Mouse (Mus musculus): ENCODE data around the gene Fap. TPM values are rescaled to one million over a fixed set of nuclear protein-coding genes. Genes with fewer than 3 reads are reported as not detected.

The Fap gene
- polyA plus RNA-seq, 1 experiment from 2014 or later: 11.7 TPM

DNA sequence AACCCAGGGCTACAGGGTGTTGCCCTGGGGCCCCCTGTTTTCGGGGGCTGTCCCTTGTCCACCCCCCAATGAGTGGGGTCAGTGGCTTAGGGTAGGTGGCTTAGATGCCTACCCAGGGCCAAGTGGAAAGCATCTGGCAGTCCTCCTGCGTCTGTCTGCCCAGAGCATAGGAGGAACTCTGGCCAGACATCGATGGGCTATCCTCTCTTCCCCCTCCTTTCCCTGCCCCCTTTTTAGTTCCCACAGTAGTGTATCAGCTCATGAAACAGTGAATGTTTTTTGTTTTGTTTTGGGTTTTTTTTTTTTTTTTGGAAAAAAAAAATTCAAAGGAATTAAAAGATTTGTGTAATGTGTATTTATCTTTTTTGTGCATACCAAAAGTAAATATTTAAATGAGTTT is 17.7 kb upstream of the Fap start:
- ATAC-seq (ENCODE audit: insufficient read depth, low FRiP score, low TSS enrichment) (no peak), DNase-seq (ENCODE audit: low spot score) (no peak)
- Histone ChIP-seq H3K4me1 (ENCODE audit: control insufficient read depth, insufficient read depth, low read length) (no peaks in the 10 kb centered on the region), H3K9ac (ENCODE audit: low read length) (no peak overlapping the region), H3K4me3 (ENCODE audit: low read depth, low read length) (no peak overlapping the region), H3K27me3 (ENCODE audit: control insufficient read depth, insufficient read depth, low read length) (no peaks in the 10 kb centered on the region), H3K4me2 (ENCODE audit: low read depth) (no peak overlapping the region), H3K27ac (ENCODE audit: low read depth, low read length) (no peak overlapping the region), H3K36me3 (ENCODE audit: control insufficient read depth, insufficient read depth, low read length) (no peaks in the 10 kb centered on the region), H3K9me3 (ENCODE audit: control insufficient read depth, low read length) (no peaks in the 10 kb centered on the region)
- WGBS: 83% methylated on average over 3 of the region's 3 CpGs

DNA sequence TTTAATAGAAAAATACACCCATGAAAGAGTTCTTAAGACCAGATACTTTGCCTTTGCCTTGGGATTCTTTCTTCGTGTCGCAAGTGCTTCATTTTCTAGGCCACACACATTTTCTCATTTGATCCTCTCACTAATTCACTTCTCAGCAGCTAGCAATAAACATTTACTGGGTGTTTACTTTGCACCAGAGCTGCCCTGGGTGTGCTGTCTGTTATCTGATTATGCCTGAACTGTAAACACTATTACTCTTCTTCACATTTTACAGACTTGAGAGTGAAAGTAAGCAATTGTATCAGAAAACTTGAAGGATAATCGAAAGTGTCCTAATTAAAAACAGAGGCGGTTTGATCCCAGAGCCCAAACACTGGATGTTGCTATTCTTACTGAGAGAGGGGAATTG is 15.5 kb upstream of the Fap start:
- Histone ChIP-seq H3K27ac (ENCODE audit: low read depth, low read length) (no peak overlapping the region), H3K4me3 (ENCODE audit: low read depth, low read length) (no peak overlapping the region), H3K9me3 (ENCODE audit: control insufficient read depth, low read length) (no peaks in the 10 kb centered on the region), H3K4me2 (ENCODE audit: low read depth) (no peak overlapping the region), H3K36me3 (ENCODE audit: control insufficient read depth, insufficient read depth, low read length) (no peaks in the 10 kb centered on the region), H3K27me3 (ENCODE audit: control insufficient read depth, insufficient read depth, low read length) (no peaks in the 10 kb centered on the region), H3K4me1 (ENCODE audit: control insufficient read depth, insufficient read depth, low read length) (no peaks in the 10 kb centered on the region), H3K9ac (ENCODE audit: low read length) (no peak overlapping the region)
- WGBS: 80% methylated on average over 4 of the region's 4 CpGs
- DNase-seq (ENCODE audit: low spot score) (no peak), ATAC-seq (ENCODE audit: insufficient read depth, low FRiP score, low TSS enrichment) (no peak)

DNA sequence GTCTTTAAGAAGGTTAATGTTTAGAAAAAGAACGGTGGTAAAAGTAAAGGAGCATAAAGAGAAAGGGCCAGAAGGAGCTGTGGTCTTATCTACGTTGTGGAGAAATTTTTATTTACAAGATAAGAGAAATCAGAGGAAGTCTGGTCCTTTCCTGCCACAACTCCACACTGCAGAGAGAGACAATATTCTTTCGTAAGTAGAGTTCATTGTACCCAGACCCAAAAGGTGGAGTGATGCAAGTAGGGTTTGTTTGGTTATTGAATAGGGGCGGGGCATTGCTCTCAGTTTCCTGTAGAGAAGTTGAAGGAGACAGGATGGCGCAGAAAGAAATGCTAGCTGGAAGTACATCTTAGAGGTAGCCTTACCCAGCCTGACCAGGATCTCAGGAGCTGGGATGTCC is 11.9 kb upstream of the Fap start:
- ATAC-seq (ENCODE audit: insufficient read depth, low FRiP score, low TSS enrichment): no peak
- Histone ChIP-seq H3K9me3 (ENCODE audit: control insufficient read depth, low read length) (no peaks in the 10 kb centered on the region), H3K27me3 (ENCODE audit: control insufficient read depth, insufficient read depth, low read length) (no peaks in the 10 kb centered on the region), H3K9ac (ENCODE audit: low read length) (no peak overlapping the region), H3K4me2 (ENCODE audit: low read depth) (no peak overlapping the region), H3K27ac (ENCODE audit: low read depth, low read length) (no peak overlapping the region), H3K36me3 (ENCODE audit: control insufficient read depth, insufficient read depth, low read length) (no peaks in the 10 kb centered on the region), H3K4me1 (ENCODE audit: control insufficient read depth, insufficient read depth, low read length) (no peaks in the 10 kb centered on the region), H3K4me3 (ENCODE audit: low read depth, low read length) (no peak overlapping the region)
- no peak for DNase-seq (ENCODE audit: low spot score)
- WGBS: 93% methylated on average over 5 of the region's 5 CpGs

DNA sequence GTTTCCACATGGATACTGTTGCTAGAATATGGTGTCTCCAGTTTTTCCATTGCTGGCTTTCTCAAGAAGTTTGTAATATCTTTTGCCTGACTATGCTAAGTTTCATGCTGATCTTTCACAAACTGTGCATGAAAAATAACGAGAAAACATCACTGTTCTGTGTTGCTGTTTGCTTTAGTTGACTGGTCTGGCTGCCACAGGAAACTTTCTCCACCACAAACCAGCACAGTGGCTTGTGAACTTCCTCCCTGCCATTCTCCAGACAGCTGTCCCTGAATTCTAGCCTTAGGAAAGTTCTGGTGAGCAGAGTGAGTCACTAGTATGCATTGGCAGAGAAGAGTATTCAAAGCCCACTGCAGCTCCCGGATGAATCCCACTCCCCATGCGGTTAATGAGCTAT is 1.1 kb upstream of the Fap start:
- no peak overlapping the region for H3K4me2 ChIP-seq (ENCODE audit: low read depth)
- no peaks in the 10 kb centered on the region for H3K9me3 ChIP-seq (ENCODE audit: control insufficient read depth, low read length)
- DNase-seq (ENCODE audit: low spot score) (no peak), ATAC-seq (ENCODE audit: insufficient read depth, low FRiP score, low TSS enrichment) (no peak)
- no peaks in the 10 kb centered on the region for H3K27me3 ChIP-seq (ENCODE audit: control insufficient read depth, insufficient read depth, low read length)
- no peaks in the 10 kb centered on the region for H3K4me1 ChIP-seq (ENCODE audit: control insufficient read depth, insufficient read depth, low read length)
- no peak overlapping the region for H3K9ac ChIP-seq (ENCODE audit: low read length)
- no peaks in the 10 kb centered on the region for H3K36me3 ChIP-seq (ENCODE audit: control insufficient read depth, insufficient read depth, low read length)
- no peak overlapping the region for H3K4me3 ChIP-seq (ENCODE audit: low read depth, low read length)
- H3K27ac ChIP-seq (ENCODE audit: low read depth, low read length): no peak overlapping the region
- WGBS: 80% methylated on average over 3 of the region's 3 CpGs

DNA sequence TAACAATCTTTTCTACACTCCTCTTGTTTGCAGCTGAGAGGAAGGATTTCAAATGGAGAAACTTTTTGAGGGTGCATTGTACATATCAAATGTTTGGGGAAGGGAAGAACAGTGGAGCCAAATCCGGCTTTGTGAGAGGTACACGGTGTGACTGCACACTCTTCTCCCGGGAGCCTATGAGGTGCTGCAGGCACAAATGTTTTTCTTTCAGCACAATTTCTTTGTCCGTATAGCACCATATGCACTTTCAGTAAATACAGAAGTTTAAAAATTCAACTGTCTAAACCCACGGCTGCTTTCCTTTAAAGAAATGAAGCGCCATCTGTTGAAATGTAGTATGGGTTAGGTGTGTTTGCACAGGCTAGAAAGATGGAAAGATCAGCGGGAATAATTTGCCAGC is 375 bp upstream of the Fap start:
- 68% methylated on average over 7 of the region's 7 CpGs for whole genome bisulfite sequencing
- Histone ChIP-seq H3K27ac (ENCODE audit: low read depth, low read length) (no peak overlapping the region), H3K4me2 (ENCODE audit: low read depth) (no peak overlapping the region), H3K9me3 (ENCODE audit: control insufficient read depth, low read length) (no peaks in the 10 kb centered on the region), H3K36me3 (ENCODE audit: control insufficient read depth, insufficient read depth, low read length) (no peaks in the 10 kb centered on the region), H3K9ac (ENCODE audit: low read length) (no peak overlapping the region), H3K4me1 (ENCODE audit: control insufficient read depth, insufficient read depth, low read length) (no peaks in the 10 kb centered on the region), H3K27me3 (ENCODE audit: control insufficient read depth, insufficient read depth, low read length) (no peaks in the 10 kb centered on the region), H3K4me3 (ENCODE audit: low read depth, low read length) (no peak overlapping the region)
- ATAC-seq (ENCODE audit: insufficient read depth, low FRiP score, low TSS enrichment) (no peak), DNase-seq (ENCODE audit: low spot score) (peak; percentile 12)

DNA sequence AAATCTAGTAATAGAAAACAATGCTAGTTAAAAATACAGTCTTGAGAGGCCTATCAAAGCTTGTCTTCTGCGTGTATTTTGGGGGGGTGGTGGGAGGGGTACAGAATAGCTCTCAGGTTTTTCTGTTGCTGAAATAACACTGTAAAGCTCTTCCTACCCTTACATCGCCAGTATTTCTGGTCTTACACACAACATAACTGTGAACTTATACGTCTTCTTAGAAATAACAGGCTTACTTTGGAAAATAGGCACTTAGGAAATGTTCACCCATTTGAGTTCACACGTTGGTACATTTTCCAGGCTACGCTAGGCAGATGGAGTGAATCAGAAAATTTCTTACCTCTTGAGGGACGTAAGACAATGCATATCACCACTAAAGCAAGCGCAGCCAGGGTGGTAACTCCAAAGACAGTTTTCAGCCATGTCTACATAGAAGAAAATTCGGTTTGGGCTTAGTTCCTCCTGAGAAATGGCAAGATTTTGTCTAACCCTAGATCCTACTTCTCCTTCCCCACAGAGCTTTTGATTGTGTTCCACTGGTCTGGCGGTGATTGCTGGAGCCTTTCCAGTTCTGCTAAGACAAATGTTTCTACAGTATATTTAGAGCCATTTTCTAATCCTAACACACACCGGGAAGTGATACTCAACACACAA is 649 bp downstream of the Fap start:
- 73% methylated on average over 10 of the region's 10 CpGs for WGBS
- DNase-seq (ENCODE audit: low spot score): peak; percentile 16

DNA sequence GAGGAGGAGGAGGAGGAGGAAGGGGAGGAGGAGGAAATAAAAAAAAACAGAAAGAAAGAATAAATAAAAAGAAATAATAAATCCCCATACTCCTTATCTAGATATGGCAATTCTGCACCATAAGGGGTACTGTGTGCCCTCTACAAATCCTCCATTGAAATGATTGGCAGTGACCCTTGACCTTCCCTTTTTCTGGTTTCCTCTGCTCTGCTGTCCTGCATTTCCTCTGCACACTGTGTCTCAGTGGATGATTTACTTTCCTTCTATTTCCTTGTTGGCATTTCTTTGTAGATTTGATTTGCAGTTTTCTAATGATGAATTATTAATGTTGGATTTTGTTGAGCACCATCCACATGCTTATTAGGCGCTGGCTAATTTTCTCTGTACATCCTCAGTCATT is 9.2 kb downstream of the Fap start:
- H3K4me1 ChIP-seq (ENCODE audit: control insufficient read depth, insufficient read depth, low read length): no peaks in the 10 kb centered on the region
- H3K4me2 ChIP-seq (ENCODE audit: low read depth): no peak overlapping the region
- DNase-seq (ENCODE audit: low spot score) (no peak), ATAC-seq (ENCODE audit: insufficient read depth, low FRiP score, low TSS enrichment) (no peak)
- H3K9me3 ChIP-seq (ENCODE audit: control insufficient read depth, low read length): no peaks in the 10 kb centered on the region
- H3K9ac ChIP-seq (ENCODE audit: low read length): no peak overlapping the region
- H3K27me3 ChIP-seq (ENCODE audit: control insufficient read depth, insufficient read depth, low read length): no peaks in the 10 kb centered on the region
- no peaks in the 10 kb centered on the region for H3K36me3 ChIP-seq (ENCODE audit: control insufficient read depth, insufficient read depth, low read length)
- no peak overlapping the region for H3K4me3 ChIP-seq (ENCODE audit: low read depth, low read length)
- WGBS: 86% methylated on average over 1 of the region's 1 CpGs
- H3K27ac ChIP-seq (ENCODE audit: low read depth, low read length): no peak overlapping the region

More for the DNA sequence above, 649 bp downstream of the Fap start:
- no peak for ATAC-seq (ENCODE audit: insufficient read depth, low FRiP score, low TSS enrichment)
- no peaks in the 10 kb centered on the region for H3K36me3 ChIP-seq (ENCODE audit: control insufficient read depth, insufficient read depth, low read length)
- no peaks in the 10 kb centered on the region for H3K4me1 ChIP-seq (ENCODE audit: control insufficient read depth, insufficient read depth, low read length)
- peak overlapping the region; percentile 12; the same call in 1 of the 2 replicates for H3K4me2 ChIP-seq (ENCODE audit: low read depth)
- H3K27ac ChIP-seq (ENCODE audit: low read depth, low read length): peak overlapping the region; percentile 42; the same call in 1 of the 2 replicates
- no peaks in the 10 kb centered on the region for H3K9me3 ChIP-seq (ENCODE audit: control insufficient read depth, low read length)
- H3K9ac ChIP-seq (ENCODE audit: low read length): no peak overlapping the region
- no peaks in the 10 kb centered on the region for H3K27me3 ChIP-seq (ENCODE audit: control insufficient read depth, insufficient read depth, low read length)
- peak overlapping the region; percentile 1; the same call in 1 of the 2 replicates for H3K4me3 ChIP-seq (ENCODE audit: low read depth, low read length)

DNA sequence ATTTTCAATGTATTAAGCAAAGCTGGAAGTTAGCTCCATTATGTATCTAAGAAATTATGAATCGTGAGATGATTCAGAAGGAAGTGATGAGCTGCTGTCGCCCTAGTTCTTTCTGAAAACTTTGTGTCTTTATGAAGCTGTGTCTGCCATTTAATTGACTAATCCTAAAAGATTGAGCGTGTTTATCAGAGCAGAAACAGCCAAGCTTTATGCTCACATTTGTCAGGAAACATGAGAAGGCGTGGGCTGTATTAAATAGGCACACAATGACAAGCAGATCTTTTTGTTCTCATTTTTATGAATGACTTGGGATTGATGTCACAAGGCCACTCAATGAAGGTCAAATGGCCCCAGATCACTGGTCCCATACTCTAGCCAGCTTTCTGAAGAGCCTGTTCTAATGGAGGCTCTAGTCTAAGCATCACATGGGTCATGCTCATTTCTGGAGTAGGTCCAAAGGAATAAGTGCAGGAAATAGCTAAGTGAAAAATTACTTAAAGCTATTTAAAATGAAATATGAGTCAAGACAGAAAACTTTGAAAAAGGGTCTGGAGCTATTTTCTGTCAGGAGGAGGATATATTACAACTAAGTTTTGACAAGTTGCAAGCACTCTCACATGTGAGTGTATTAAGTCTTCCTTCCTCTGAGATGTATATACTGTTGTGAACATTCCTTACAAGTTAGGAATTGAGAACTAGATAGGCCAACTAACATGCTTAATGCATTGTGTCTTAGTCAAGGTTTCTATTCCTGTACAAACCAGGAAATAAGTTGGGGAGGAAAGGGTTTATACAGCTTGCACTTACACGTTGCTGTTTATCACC is 11.0 kb downstream of the Fap start:
- DNase-seq (ENCODE audit: low spot score): no peak
- no peak for ATAC-seq (ENCODE audit: insufficient read depth, low FRiP score, low TSS enrichment)
- Histone ChIP-seq H3K9ac (ENCODE audit: low read length) (no peak overlapping the region), H3K4me1 (ENCODE audit: control insufficient read depth, insufficient read depth, low read length) (no peaks in the 10 kb centered on the region), H3K4me2 (ENCODE audit: low read depth) (no peak overlapping the region), H3K27ac (ENCODE audit: low read depth, low read length) (no peak overlapping the region), H3K36me3 (ENCODE audit: control insufficient read depth, insufficient read depth, low read length) (no peaks in the 10 kb centered on the region), H3K4me3 (ENCODE audit: low read depth, low read length) (no peak overlapping the region), H3K27me3 (ENCODE audit: control insufficient read depth, insufficient read depth, low read length) (no peaks in the 10 kb centered on the region), H3K9me3 (ENCODE audit: control insufficient read depth, low read length) (no peaks in the 10 kb centered on the region)
- 83% methylated on average over 5 of the region's 5 CpGs for WGBS

DNA sequence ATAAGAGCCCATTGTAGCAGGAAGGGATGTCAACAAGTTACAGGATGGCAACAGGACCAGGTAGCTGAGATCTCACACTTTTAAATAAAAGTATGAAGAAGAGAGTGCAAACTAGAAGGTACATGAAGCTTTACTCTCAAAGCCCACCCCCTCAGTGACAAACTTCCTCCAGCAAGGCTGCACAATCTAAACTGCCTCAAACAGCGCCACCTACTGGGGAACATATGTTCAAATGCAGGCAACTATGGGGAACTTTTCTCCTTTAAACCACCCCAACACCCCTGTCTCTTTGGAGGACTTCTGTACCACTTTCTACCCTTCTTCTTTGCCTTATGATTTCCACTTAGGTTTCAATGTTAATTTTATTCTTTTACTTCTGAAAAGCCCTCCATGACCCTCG is 16.5 kb downstream of the Fap start:
- ATAC-seq (ENCODE audit: insufficient read depth, low FRiP score, low TSS enrichment) (no peak), DNase-seq (ENCODE audit: low spot score) (no peak)
- H3K4me2 ChIP-seq (ENCODE audit: low read depth): no peak overlapping the region
- H3K27me3 ChIP-seq (ENCODE audit: control insufficient read depth, insufficient read depth, low read length): no peaks in the 10 kb centered on the region
- no peaks in the 10 kb centered on the region for H3K4me1 ChIP-seq (ENCODE audit: control insufficient read depth, insufficient read depth, low read length)
- no peak overlapping the region for H3K9ac ChIP-seq (ENCODE audit: low read length)
- H3K27ac ChIP-seq (ENCODE audit: low read depth, low read length): no peak overlapping the region
- 83% methylated on average over 2 of the region's 2 CpGs for WGBS
- H3K9me3 ChIP-seq (ENCODE audit: control insufficient read depth, low read length): no peaks in the 10 kb centered on the region
- no peaks in the 10 kb centered on the region for H3K36me3 ChIP-seq (ENCODE audit: control insufficient read depth, insufficient read depth, low read length)
- no peak overlapping the region for H3K4me3 ChIP-seq (ENCODE audit: low read depth, low read length)

Measured in neural tube, embryonic 11.5 days (tissue).